Mouse (Mus musculus): ENCODE measurements around the gene Sik1.

GRCm38 (mm10) chr17:31902630-31903198 lies 47.1 kb upstream of the Sik1 start:
- no peak for TF ChIP-seq POLR2A (IDR thresholded peaks at IDR 0.05; ENCODE audit: low read depth, low read length)
- no peak for TF ChIP-seq CTCF (IDR thresholded peaks at IDR 0.05; ENCODE audit: borderline replicate concordance, insufficient read depth, low read length)

Data from embryonic fibroblast, embryonic 13.5 days (primary cell).